Mouse (Mus musculus) brain, adult 10 weeks (tissue): ENCODE measurements around the gene Olfr1094. TPM values are rescaled to one million over a fixed set of nuclear protein-coding genes. Genes with fewer than 3 reads are reported as not detected.

Source experiments
- polyA plus RNA-seq: library from polyadenylated mRNA; stranded (reverse); fragments of 350-450 nt; fragmentation: Illumina TruSeq; extraction: RNeasy Lipid Tissue Mini Kit (QIAGEN cat#74804); gene quantifications from one replicate; pipeline ENCODE4 v1.2.3, GENCODE M21; 2015; ENCODE audit warnings: low read depth, low replicate concordance

Gene Olfr1094
- polyA plus RNA-seq, result not detected

GRCm38 (mm10) chr2:86824363-86824762 is at the start of gene Olfr1094:
Olfr1094 (plus strand) TSS chr2:86824663.

DNA sequence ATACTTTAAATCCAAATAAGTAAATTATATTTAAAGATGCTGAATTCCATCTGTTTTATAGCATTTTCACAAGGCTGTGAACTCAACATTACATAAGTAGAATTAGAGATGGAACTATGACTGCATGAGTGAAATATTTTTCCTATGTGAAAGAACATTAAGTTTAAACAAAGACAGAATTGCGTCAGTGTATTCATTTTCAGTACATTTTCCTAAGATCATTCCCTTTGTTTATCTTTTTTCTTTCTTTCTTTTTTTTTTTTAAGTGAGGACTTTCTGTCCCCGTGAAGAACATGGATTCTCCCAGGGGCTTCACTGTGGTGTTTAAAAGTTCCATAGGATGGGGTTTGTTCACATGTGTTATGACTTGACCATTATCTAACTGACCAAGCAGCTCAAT is 42.3 kb upstream of the Olfr1094 start, which contains the start of gene Olfr1093:
TSS of gene Olfr1093 (plus strand) at position 301 of the 400 bp plus-strand sequence.

GRCm38 (mm10) chr2:86809918-86810317 is 14.5 kb upstream of the Olfr1094 start, which contains the start of gene Olfr141:
Olfr141 (minus strand) TSS chr2:86810018.

GRCm38 (mm10) chr2:86851596-86851995 is 27.1 kb downstream of the Olfr1094 start, which contains the start of gene Olfr1095:
Olfr1095 (minus strand) TSS chr2:86851696.

DNA sequence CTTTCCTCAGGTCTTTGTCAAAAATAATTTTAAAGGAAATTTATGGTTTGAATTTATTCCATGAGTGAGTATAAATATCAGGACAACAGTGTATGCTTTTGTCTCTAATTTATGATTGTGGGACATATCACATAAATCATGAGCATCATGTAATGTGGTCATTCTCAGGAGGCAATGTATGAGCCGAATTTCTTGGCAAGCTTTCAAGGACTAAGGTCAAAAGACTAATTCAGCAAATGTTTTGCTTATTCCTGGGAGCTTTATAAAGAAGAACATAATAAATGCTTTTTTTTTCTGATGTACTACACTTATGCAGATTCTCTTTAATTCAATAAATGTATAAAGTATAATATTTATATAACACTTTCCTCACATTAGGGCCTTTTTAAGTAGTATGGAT is 50.2 kb downstream of the Olfr1094 start, which contains the start of gene Gm13723:
TSS of gene Gm13723 (minus strand) at position 101 of the 400 bp plus-strand sequence.

Other genes starting within 250 kb of the Olfr1094 start
- gene Olfr1082, start 225.7 kb upstream of the Olfr1094 start, polyA plus RNA-seq, result not detected
- not detected for gene Olfr1084, start 184.9 kb upstream of the Olfr1094 start, polyA plus RNA-seq
- not detected for gene Olfr1085, start 162.6 kb upstream of the Olfr1094 start, polyA plus RNA-seq
- gene Olfr1086, start 144.6 kb upstream of the Olfr1094 start, polyA plus RNA-seq, result not detected
- gene Olfr1087, start 126.3 kb upstream of the Olfr1094 start, polyA plus RNA-seq, result not detected
- not detected for gene Olfr1089, start 91.0 kb upstream of the Olfr1094 start, polyA plus RNA-seq
- gene Olfr1090, start 65.7 kb upstream of the Olfr1094 start, polyA plus RNA-seq, result not detected
- not detected for gene Olfr1093, start 42.2 kb upstream of the Olfr1094 start, polyA plus RNA-seq
- not detected for gene Olfr141, start 14.6 kb upstream of the Olfr1094 start, polyA plus RNA-seq
- gene Olfr1095, start 27.0 kb downstream of the Olfr1094 start, polyA plus RNA-seq, result not detected
- not detected for gene Gm13723, start 50.1 kb downstream of the Olfr1094 start, polyA plus RNA-seq
- gene Olfr1097, start 67.6 kb downstream of the Olfr1094 start, polyA plus RNA-seq, result not detected
- not detected for gene Olfr1098, start 99.9 kb downstream of the Olfr1094 start, polyA plus RNA-seq
- not detected for gene Olfr1099, start 136.0 kb downstream of the Olfr1094 start, polyA plus RNA-seq
- gene Olfr1100, start 155.3 kb downstream of the Olfr1094 start, polyA plus RNA-seq, result not detected
- gene Olfr1101, start 166.6 kb downstream of the Olfr1094 start, polyA plus RNA-seq, result not detected
- gene Olfr1102, start 173.7 kb downstream of the Olfr1094 start, polyA plus RNA-seq, result not detected
- gene Olfr1104, start 202.4 kb downstream of the Olfr1094 start, polyA plus RNA-seq, result not detected
- gene Olfr1105, start 211.9 kb downstream of the Olfr1094 start, polyA plus RNA-seq, result not detected
- not detected for gene Olfr1106, start 227.6 kb downstream of the Olfr1094 start, polyA plus RNA-seq